Mouse (Mus musculus) small intestine, adult 2 months (tissue): Measurements from ENCODE around the gene Lpp. TPM values are rescaled to one million over a fixed set of nuclear protein-coding genes. Genes with fewer than 3 reads are reported as not detected.
A peak's percentile ranks its signal among the peaks of the same experiment; 100 is the strongest.

Experiments used
- H3K27ac ChIP-seq: fragments of 200-500 bp; 2 replicates; pipeline ENCODE4 v1.5.1; 2012; ENCODE audit warnings: low read depth, low read length, control low read depth, inconsistent platforms; ENCODE audit not compliant: insufficient read depth
- H3K27me3 ChIP-seq: fragments of 200-500 bp; 2 replicates; pipeline ENCODE4 v1.6.1; 2012; ENCODE audit warnings: mild to moderate bottlenecking, moderate library complexity, low read length, inconsistent platforms; ENCODE audit not compliant: control insufficient read depth, insufficient read depth
- H3K36me3 ChIP-seq: fragments of 200-500 bp; 2 replicates; pipeline ENCODE4 v1.6.1; 2012; ENCODE audit warnings: mild to moderate bottlenecking, low read length, control low read depth, inconsistent platforms; ENCODE audit not compliant: control insufficient read depth, insufficient read depth
- H3K4me1 ChIP-seq: fragments of 200-500 bp; 2 replicates; pipeline ENCODE4 v1.6.1; 2012; ENCODE audit warnings: low read length, inconsistent platforms, mixed read lengths; ENCODE audit not compliant: control insufficient read depth, insufficient read depth, insufficient read length
- H3K4me3 ChIP-seq: fragments of 200-500 bp; 2 replicates; pipeline ENCODE4 v1.5.1; 2012; ENCODE audit warnings: low read depth, mild to moderate bottlenecking, control low read depth, inconsistent platforms, low read length, moderate library complexity
- CTCF ChIP-seq: fragments of 200-500 bp; IDR thresholded peaks from 2 replicates; pipeline ENCODE4 v1.5.1; 2012; ENCODE audit warnings: low read depth, mild to moderate bottlenecking, control low read depth, inconsistent platforms, low read length, moderate library complexity, mixed read lengths; ENCODE audit not compliant: insufficient replicate concordance, insufficient read length; ENCODE audit errors: extremely low read depth
- POLR2A ChIP-seq: fragments of 200-500 bp; IDR thresholded peaks from 2 replicates; pipeline ENCODE4 v1.6.1; 2012; ENCODE audit warnings: low read depth, mild to moderate bottlenecking, control low read depth, inconsistent platforms, low read length, moderate library complexity
- WGBS: fragments of 180-500 bp; shearing (Covaris S2); methylation state at CpG from one replicate; pipeline ENCODE4 v1.1.7; 2018; 5-methylcytosine and 5-hydroxymethylcytosine counted together
- polyA plus RNA-seq: library from polyadenylated mRNA; depleted of rRNA; stranded (reverse); fragments of >200 nt; gene quantifications from 2 replicates; pipeline ENCODE4 v1.2.3, GENCODE M21; 2012

Gene Lpp
- polyA plus RNA-seq, 1 experiment, result 23.6 TPM

GRCm38 (mm10) chr16:24450256-24450655 is 56.9 kb downstream of the Lpp start:
- WGBS, result 43% methylated on average over 5 of the region's 5 CpGs
- Histone ChIP-seq H3K36me3 (no peaks in the 10 kb centered on the region), H3K4me3 (no peak overlapping the region), H3K27ac (peak overlapping the region; percentile 54; the same call in 1 of the 2 replicates), H3K27me3 (no peaks in the 10 kb centered on the region), H3K4me1 (peaks cover 19% of the 10 kb centered on the region)
- TF ChIP-seq POLR2A (no peak), CTCF (no peak)

DNA sequence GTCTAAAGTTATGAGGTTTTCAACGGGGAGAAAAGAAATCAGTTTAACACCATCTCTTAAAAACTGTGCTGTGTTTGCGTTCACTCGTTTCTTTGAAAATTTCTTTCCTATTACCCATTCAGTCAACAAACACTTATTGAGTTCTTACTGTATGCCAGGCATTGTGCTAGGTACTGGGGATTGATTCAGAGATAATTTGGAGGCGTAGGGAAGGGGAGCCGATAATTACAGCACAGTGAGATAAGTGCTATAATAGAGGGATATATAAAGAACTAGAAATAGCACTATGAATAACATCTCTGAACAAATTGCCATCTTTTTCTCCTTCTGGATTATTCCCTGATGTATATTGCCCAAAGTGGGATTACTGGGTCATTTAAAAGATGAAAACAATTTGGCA is 57.8 kb downstream of the Lpp start:
- H3K36me3 ChIP-seq, result no peaks in the 10 kb centered on the region
- peaks cover 19% of the 10 kb centered on the region for H3K4me1 ChIP-seq
- H3K27ac ChIP-seq, result no peak overlapping the region
- no peak for TF ChIP-seq CTCF
- no peak for TF ChIP-seq POLR2A
- 61% methylated on average over 5 of the region's 5 CpGs for WGBS
- no peaks in the 10 kb centered on the region for H3K27me3 ChIP-seq
- no peak overlapping the region for H3K4me3 ChIP-seq

GRCm38 (mm10) chr16:24453536-24453935 is 60.2 kb downstream of the Lpp start:
- TF ChIP-seq POLR2A (no peak), CTCF (no peak)
- WGBS, result 94% methylated on average over 4 of the region's 4 CpGs
- peaks cover 12% of the 10 kb centered on the region for H3K4me1 ChIP-seq
- no peaks in the 10 kb centered on the region for H3K27me3 ChIP-seq
- no peak overlapping the region for H3K27ac ChIP-seq
- H3K36me3 ChIP-seq, result peaks cover 8% of the 10 kb centered on the region
- no peak overlapping the region for H3K4me3 ChIP-seq

- Histone ChIP-seq H3K27me3 (no peaks in the 10 kb centered on the region), H3K4me1 (peaks cover 13% of the 10 kb centered on the region), H3K27ac (no peak overlapping the region), H3K4me3 (no peak overlapping the region), H3K36me3 (peaks cover 11% of the 10 kb centered on the region)
- no peak for TF ChIP-seq CTCF
- no peak for TF ChIP-seq POLR2A
- 36% methylated on average over 4 of the region's 4 CpGs for WGBS
Measured at GRCm38 (mm10) chr16:24454493-24454892, 61.2 kb downstream of the Lpp start.

GRCm38 (mm10) chr16:24455361-24455855 is 62.1 kb downstream of the Lpp start:
- TF ChIP-seq CTCF (no peak), POLR2A (no peak)
- Histone ChIP-seq H3K4me3 (no peak overlapping the region), H3K4me1 (peaks cover 12% of the 10 kb centered on the region), H3K27ac (no peak overlapping the region), H3K36me3 (peaks cover 11% of the 10 kb centered on the region), H3K27me3 (no peaks in the 10 kb centered on the region)
- WGBS, result 46% methylated on average over 3 of the region's 3 CpGs

DNA sequence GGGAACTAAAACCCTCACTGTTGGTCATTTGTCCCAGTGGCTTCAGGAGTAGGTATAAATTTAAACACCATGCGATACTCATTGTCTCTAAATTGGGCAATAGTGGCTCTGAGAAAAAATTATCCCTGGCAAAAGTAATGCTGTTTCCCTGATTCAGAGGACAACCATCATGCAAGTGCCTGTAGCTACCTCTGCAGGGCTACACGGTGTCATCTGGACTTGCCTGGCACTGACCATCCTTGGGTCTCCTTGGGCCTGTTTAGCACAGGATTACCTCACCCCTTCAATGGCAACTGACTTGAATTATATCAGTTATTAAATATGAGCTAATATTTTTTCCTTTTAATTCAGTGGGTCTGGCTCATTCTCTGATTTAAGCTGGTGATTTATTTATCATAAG is 70.5 kb downstream of the Lpp start:
- Histone ChIP-seq H3K4me3 (no peak overlapping the region), H3K4me1 (peaks cover 27% of the 10 kb centered on the region; the same call in 1 of the 2 replicates), H3K27me3 (no peaks in the 10 kb centered on the region), H3K36me3 (0 out of 2 replicates have a peak, but pooled peaks cover 1% of the 10 kb centered on the region), H3K27ac (no peak overlapping the region)
- WGBS, result 76% methylated on average over 2 of the region's 2 CpGs
- no peak for TF ChIP-seq POLR2A
- TF ChIP-seq CTCF, result no peak

GRCm38 (mm10) chr16:24464436-24464835 is 71.1 kb downstream of the Lpp start:
- no peak overlapping the region for H3K4me3 ChIP-seq
- TF ChIP-seq CTCF (no peak), POLR2A (no peak)
- WGBS, result 45% methylated on average over 5 of the region's 5 CpGs
- no peaks in the 10 kb centered on the region for H3K36me3 ChIP-seq
- no peaks in the 10 kb centered on the region for H3K27me3 ChIP-seq
- no peak overlapping the region for H3K27ac ChIP-seq
- peaks cover 29% of the 10 kb centered on the region; the same call in 1 of the 2 replicates for H3K4me1 ChIP-seq

DNA sequence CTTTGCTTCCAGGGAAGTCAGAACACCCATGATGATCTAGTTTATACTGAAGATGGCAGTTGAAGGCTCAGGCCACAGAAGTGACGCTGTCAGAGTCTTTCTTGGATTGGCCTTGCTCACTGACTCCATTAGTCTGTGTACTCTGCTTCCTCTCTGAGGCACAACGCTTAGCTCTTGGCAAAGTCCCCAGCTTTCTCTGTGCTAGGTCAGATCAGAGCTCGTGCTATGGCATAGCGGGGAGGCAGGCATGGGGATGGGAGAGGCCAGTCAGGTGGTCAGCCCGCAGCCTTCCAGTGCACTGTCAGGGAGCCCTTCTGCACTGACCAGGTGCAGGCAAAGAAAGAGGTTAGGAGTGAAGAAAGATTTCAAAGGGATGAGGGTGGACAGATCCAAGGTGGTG is 72.3 kb downstream of the Lpp start:
- Histone ChIP-seq H3K27me3 (no peaks in the 10 kb centered on the region), H3K36me3 (no peaks in the 10 kb centered on the region), H3K27ac (no peak overlapping the region), H3K4me3 (no peak overlapping the region), H3K4me1 (peaks cover 29% of the 10 kb centered on the region; the same call in 1 of the 2 replicates)
- TF ChIP-seq POLR2A, result no peak
- TF ChIP-seq CTCF, result no peak
- 54% methylated on average over 5 of the region's 5 CpGs for WGBS
